Mouse (Mus musculus) ES-Bruce4 (cell line): ENCODE measurements around the gene Scgb3a1. TPM values are rescaled to one million over a fixed set of nuclear protein-coding genes. Genes with fewer than 3 reads are reported as not detected.

Experiments
- H3K27ac ChIP-seq: 2 replicates; pipeline ENCODE4 v1.5.1; 2012; ENCODE audit warnings: low read length, inconsistent platforms; ENCODE audit not compliant: insufficient read depth
- H3K27me3 ChIP-seq: 2 replicates; pipeline ENCODE4 v1.6.1; 2012; ENCODE audit warnings: mild to moderate bottlenecking, low read length, inconsistent platforms; ENCODE audit not compliant: control insufficient read depth, poor library complexity, insufficient read depth, severe bottlenecking
- H3K36me3 ChIP-seq: 2 replicates; pipeline ENCODE4 v1.6.1; 2012; ENCODE audit warnings: inconsistent platforms, mild to moderate bottlenecking, low read length, moderate library complexity; ENCODE audit not compliant: control insufficient read depth, poor library complexity, insufficient read depth, severe bottlenecking
- H3K4me1 ChIP-seq: one replicate; pipeline ENCODE4 v1.8.1; 2011; ENCODE audit warnings: low read length; ENCODE audit not compliant: control insufficient read depth, insufficient read depth
- H3K4me3 ChIP-seq: 2 replicates; pipeline ENCODE4 v1.5.1; 2011; ENCODE audit warnings: low read depth, mild to moderate bottlenecking, low read length
- H3K9ac ChIP-seq: 2 replicates; pipeline ENCODE4 v1.6.1; 2012; ENCODE audit warnings: low read depth, mild to moderate bottlenecking, inconsistent platforms; ENCODE audit not compliant: poor library complexity, severe bottlenecking
- H3K9me3 ChIP-seq: replicated peaks from 2 replicates; pipeline ENCODE4 v1.6.1; 2012; ENCODE audit warnings: mild to moderate bottlenecking, low read length, inconsistent platforms; ENCODE audit not compliant: control insufficient read depth, poor library complexity, insufficient read depth, severe bottlenecking
- CTCF ChIP-seq: IDR thresholded peaks from one replicate; pipeline ENCODE4 v1.8.1; 2011; ENCODE audit warnings: low read depth, low read length
- EP300 ChIP-seq: IDR thresholded peaks from 2 replicates; pipeline ENCODE4 v1.6.1; 2011; ENCODE audit warnings: low read depth, low read length; ENCODE audit not compliant: insufficient read depth
- POLR2A ChIP-seq: IDR thresholded peaks from one replicate; pipeline ENCODE4 v1.8.1; 2011; ENCODE audit warnings: low read length; ENCODE audit not compliant: insufficient read depth
- polyA plus RNA-seq: library from polyadenylated mRNA; stranded (reverse); fragments of >200 nt; gene quantifications from 2 replicates; pipeline ENCODE4 v1.2.4, GENCODE M21; 2011; ENCODE audit warnings: low read depth; ENCODE audit not compliant: missing spikeins, insufficient read depth, insufficient read length

Scgb3a1 gene
- polyA plus RNA-seq, 1 experiment: not detected

DNA sequence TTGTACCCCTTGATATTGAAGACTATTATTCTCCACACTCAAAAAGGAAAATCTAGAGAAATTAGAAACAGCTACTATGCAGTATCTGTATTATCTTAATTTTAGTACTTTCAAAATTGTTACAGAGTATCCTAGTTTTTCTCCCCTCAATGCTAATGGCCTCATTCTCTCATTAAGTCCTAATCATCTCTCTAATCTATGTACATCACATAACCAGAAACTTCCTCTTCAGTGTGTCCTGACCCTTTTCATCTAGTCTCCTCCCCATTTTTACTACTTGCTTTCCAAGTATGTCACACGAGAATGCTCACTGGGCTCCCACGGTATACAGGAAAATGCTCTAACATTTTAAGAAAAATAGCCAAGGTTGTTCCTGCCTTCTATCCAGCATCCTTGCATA lies 44.4 kb downstream of the Scgb3a1 start:
- H3K4me3 ChIP-seq: no peak overlapping the region
- H3K4me1 ChIP-seq: no peaks in the 10 kb centered on the region
- TF ChIP-seq EP300 (no peak), CTCF (no peak), POLR2A (no peak)
- H3K27ac ChIP-seq: no peak overlapping the region
- H3K27me3 ChIP-seq: no peaks in the 10 kb centered on the region
- H3K9ac ChIP-seq: no peak overlapping the region
- peaks cover 19% of the 10 kb centered on the region for H3K36me3 ChIP-seq
- no peaks in the 10 kb centered on the region for H3K9me3 ChIP-seq

DNA sequence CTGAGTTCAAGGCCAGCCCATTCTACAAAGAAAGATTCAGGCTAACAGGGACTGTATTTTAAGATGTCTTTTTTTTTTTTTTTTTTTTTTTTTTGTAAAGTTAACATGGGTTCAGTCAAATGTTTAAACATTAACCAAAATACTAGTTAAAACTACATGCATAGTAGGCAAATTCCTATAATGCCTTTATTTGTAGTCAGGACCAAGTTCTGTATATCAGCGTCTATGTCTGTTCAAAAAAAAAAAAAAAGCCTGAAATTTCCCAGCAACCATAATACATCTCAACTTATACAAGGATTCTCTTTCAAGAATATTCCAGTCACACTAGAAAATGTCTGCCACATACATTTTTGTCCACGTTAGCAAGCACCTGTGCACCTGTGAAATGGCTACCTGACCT lies 47.3 kb downstream of the Scgb3a1 start:
- TF ChIP-seq CTCF (no peak), EP300 (no peak), POLR2A (no peak)
- Histone ChIP-seq H3K4me3 (no peak overlapping the region), H3K27me3 (no peaks in the 10 kb centered on the region), H3K4me1 (peaks cover 3% of the 10 kb centered on the region), H3K36me3 (peaks cover 19% of the 10 kb centered on the region), H3K27ac (no peak overlapping the region), H3K9me3 (no peaks in the 10 kb centered on the region), H3K9ac (no peak overlapping the region; the same call in 1 of the 2 replicates)

DNA sequence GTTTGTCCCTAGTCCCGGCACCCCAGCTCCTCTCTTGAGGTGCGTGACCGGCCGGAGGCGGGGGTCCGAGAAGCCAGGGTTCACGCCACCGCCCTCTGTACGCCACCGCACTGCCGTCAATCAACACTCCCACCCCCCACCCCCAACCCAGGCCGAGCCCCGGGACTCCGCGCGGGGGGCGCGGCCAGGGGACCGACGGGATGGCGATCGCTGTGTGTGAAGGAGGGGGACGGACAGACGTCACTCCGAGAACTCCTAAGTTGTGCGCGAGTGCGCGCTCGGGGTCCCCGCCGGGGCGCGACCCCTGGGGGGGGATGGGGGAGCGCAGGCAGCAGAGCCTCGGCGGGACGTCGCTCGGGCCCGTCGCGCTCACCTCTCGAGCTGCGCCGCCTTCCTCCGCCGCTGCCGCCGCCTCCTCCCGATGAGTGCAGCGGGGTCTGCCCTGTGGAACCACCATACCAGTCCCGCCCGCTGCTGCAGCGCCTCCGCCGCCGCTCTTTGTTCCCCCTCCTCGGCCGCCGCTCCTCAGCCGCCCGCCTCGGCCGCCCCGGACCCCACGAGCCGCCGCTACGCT lies 48.7 kb downstream of the Scgb3a1 start:
- no peaks in the 10 kb centered on the region for H3K27me3 ChIP-seq
- peaks cover 15% of the 10 kb centered on the region for H3K36me3 ChIP-seq
- no peaks in the 10 kb centered on the region for H3K9me3 ChIP-seq
- peak overlapping the region; percentile 100 for H3K9ac ChIP-seq
- no peak for TF ChIP-seq POLR2A
- TF ChIP-seq CTCF: no peak
- TF ChIP-seq EP300: no peak
- peak overlapping the region; percentile 83 for H3K4me3 ChIP-seq
- peak overlapping the region; percentile 22; the same call in 1 of the 2 replicates for H3K27ac ChIP-seq
- peaks cover 3% of the 10 kb centered on the region for H3K4me1 ChIP-seq

DNA sequence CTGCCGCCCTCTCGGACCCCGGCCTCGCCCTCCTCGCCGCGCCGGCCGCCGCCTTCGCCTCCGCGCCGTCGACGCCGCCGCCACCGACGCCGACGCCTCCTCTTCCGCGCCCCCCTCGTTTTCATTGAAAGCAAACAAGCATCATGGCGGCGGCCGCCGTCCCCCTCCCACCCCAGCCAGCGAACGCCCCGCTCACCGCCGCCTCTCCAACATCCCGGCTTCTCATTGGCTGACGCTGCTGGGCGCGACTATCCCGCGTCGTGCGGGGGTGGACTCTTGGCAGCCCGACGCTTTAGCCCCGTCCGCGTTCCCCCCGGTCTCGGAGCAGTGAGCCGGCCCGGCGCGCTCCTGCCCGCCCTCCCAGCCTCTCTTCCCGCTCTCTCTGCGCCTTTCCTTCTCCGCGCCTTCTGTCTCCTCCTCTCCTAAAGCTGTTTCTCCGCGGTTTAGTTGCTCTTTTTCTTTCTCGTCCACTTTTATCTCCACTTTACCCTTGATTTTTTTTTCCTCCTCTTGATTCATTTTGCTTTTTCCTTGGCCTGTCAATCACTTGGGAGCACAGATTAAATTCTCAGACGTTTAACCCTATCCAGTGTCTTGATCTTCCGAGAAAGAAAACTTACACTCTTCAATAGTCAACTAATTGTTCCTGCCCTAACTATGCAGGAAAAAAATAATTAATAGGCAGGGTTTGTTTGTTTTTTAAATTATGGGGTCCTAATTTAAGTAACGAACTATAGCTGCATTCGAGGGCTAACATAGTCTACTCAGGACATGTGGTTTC lies 49.3 kb downstream of the Scgb3a1 start, which contains the start of gene Cnot6:
TSS of gene Cnot6 (minus strand) at position 169 of the 781 bp plus-strand sequence.
- Histone ChIP-seq H3K9me3 (no peaks in the 10 kb centered on the region), H3K4me3 (peak within 1 kb of the TSS; percentile 83), H3K27ac (peak within 1 kb of the TSS; percentile 22; the same call in 1 of the 2 replicates), H3K4me1 (peaks cover 3% of the 10 kb centered on the region), H3K36me3 (peaks cover 11% of the 10 kb centered on the region), H3K9ac (peak within 1 kb of the TSS; percentile 100), H3K27me3 (no peaks in the 10 kb centered on the region)
- 0 out of 2 replicates have a peak, but pooled peaks have one; percentile 55 for TF ChIP-seq EP300
- no peak for TF ChIP-seq POLR2A

DNA sequence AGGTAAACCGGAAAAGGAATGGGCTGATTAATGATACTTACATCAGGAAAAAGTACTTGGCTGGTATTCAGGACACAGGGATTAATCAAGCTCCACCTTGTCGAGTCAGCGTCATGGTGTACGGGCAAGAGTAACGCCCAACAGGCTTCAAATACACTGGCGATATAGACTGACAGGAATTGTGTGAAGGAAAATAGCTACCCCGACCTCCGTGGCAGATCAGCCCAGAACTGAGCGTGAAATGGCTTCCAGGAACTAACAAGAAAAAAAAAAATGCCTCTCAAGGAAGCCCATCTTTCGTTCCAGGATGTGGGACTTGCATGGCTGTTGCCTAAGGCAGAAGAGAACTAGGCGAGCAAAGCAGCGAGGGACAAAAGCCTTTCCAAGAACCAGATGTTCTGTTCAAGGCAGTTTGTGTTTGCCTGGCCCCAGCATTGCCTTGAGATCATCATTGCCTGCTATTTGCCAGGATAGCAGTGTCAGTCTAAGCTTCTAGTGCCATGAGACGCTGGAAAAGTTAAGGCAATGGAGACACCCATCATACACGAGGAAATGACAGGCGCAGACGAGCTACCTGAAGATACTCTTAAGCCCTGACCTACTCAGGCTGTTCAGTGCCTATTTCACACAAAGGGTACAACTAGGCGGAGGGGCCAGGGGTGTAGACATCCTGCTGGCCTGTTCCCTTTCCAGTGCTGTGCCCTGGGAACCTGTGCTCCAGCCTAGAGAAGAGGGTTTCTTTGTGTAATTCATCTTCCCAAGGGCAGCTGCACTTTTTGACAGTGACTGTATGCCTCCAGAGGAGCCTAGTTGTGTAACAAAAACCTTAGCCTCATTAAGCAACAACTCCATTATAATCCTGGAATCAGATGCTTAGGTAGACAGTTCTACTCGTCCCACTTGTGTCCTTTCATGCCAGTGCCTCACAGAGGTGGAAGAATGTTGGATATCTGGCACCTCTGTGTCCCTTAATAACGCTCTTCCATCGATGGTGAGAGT lies 50.2 kb downstream of the Scgb3a1 start:
- H3K36me3 ChIP-seq: peaks cover 6% of the 10 kb centered on the region; the same call in 1 of the 2 replicates
- H3K4me1 ChIP-seq: peaks cover 3% of the 10 kb centered on the region
- no peaks in the 10 kb centered on the region for H3K27me3 ChIP-seq
- peak overlapping the region; percentile 32 for H3K9ac ChIP-seq
- no peaks in the 10 kb centered on the region for H3K9me3 ChIP-seq
- no peak overlapping the region; the same call in 1 of the 2 replicates for H3K27ac ChIP-seq
- TF ChIP-seq EP300: no peak
- no peak for TF ChIP-seq POLR2A
- TF ChIP-seq CTCF: no peak
- H3K4me3 ChIP-seq: peak overlapping the region; percentile 56

Other genes starting within 250 kb of the Scgb3a1 start
- gene Olfr1389, start 240.5 kb upstream of the Scgb3a1 start, polyA plus RNA-seq: not detected in 2 replicates
- gene Olfr1388, start 227.0 kb upstream of the Scgb3a1 start, polyA plus RNA-seq: 2.6 and 4.3 TPM in 2 replicates
- gene Olfr1387, start 208.3 kb upstream of the Scgb3a1 start, polyA plus RNA-seq: not detected in 2 replicates
- gene Olfr1386, start 198.6 kb upstream of the Scgb3a1 start, polyA plus RNA-seq: not detected in 2 replicates
- gene Olfr1385, start 174.5 kb upstream of the Scgb3a1 start, polyA plus RNA-seq: not detected in 2 replicates
- 0.21 TPM in 1 of 2 replicates, not detected in the other for gene Olfr1384, start 156.9 kb upstream of the Scgb3a1 start, polyA plus RNA-seq
- 0.26 and 0.34 TPM in 2 replicates for gene Olfr1383, start 144.0 kb upstream of the Scgb3a1 start, polyA plus RNA-seq
- not detected in 2 replicates for gene Olfr1382, start 135.4 kb upstream of the Scgb3a1 start, polyA plus RNA-seq
- not detected in 2 replicates for gene Olfr1381, start 120.2 kb upstream of the Scgb3a1 start, polyA plus RNA-seq
- gene Olfr1380, start 106.7 kb upstream of the Scgb3a1 start, polyA plus RNA-seq: not detected in 2 replicates
- gene Flt4, start 54.3 kb upstream of the Scgb3a1 start, polyA plus RNA-seq: 2.8 and 3.0 TPM in 2 replicates
- 60.3 and 64.3 TPM in 2 replicates for gene Cnot6, start 49.1 kb downstream of the Scgb3a1 start, polyA plus RNA-seq
- 49.1 and 52.3 TPM in 2 replicates for gene Gfpt2, start 130.6 kb downstream of the Scgb3a1 start, polyA plus RNA-seq
- gene Mapk9, start 183.1 kb downstream of the Scgb3a1 start, polyA plus RNA-seq: 47.5 and 50.7 TPM in 2 replicates
- not detected in 2 replicates for gene Rasgef1c, start 238.2 kb downstream of the Scgb3a1 start, polyA plus RNA-seq